Mouse (Mus musculus) small intestine, adult 2 months (tissue): ENCODE measurements around the gene Rabif.

Source experiments
- CTCF ChIP-seq: fragments of 200-500 bp; IDR thresholded peaks from 2 replicates; pipeline ENCODE4 v1.5.1; 2012; ENCODE audit warnings: low read depth, mild to moderate bottlenecking, control low read depth, inconsistent platforms, low read length, moderate library complexity, mixed read lengths; ENCODE audit not compliant: insufficient replicate concordance, insufficient read length; ENCODE audit errors: extremely low read depth
- POLR2A ChIP-seq: fragments of 200-500 bp; IDR thresholded peaks from 2 replicates; pipeline ENCODE4 v1.6.1; 2012; ENCODE audit warnings: low read depth, mild to moderate bottlenecking, control low read depth, inconsistent platforms, low read length, moderate library complexity

DNA sequence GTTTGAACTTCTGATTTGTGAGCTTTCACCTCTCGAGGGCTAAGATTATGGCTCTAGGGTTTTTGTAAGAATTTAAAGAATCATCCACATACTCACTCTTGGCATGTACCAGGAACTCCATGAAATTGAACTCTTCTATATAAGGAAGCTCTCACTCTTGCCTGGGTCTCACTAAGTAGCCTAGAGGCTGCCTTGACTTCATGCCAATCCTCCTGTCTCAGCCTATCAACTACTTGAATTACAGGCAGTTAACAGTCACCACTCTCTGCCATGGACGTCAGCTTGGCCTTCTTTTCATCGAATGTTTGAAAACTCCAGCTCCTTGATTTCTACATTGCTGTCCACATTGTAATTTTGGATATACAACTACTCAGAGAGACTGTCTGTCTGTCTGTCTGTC, 57.9 kb downstream of the Rabif start:
- no peak for TF ChIP-seq CTCF
- TF ChIP-seq POLR2A = no peak
